In genomic region chr16:32278396-32278795, GRCm38 (mm10) we compare ENCODE assay signal across 9 mouse cellular contexts. TPM values are rescaled to one million over a fixed set of nuclear protein-coding genes. Genes with fewer than 3 reads are reported as not detected.
DNase-seq lines count a peak whose midpoint lies in the region; ATAC-seq lines count a peak whose summit lies in the region.
"Had no signal": no experiment of that assay in that cellular context is flagged by ENCODE, and none has a peak within 500 bp of the region (broad histone marks: within the 10 kb centered on the region; RNA-seq: fewer than 3 reads in every experiment).

No protein-coding gene starts in this region.

- DNase-seq in cerebellum, adult 9-10 months = peak; percentile 25
- no peak for DNase-seq in cerebellum, adult 9-11 months
- peak; percentile 57 for DNase-seq in 3T3-L1 (ENCODE audit: low read depth, low spot score)
- DNase-seq in liver, embryonic 13.5 days = peak; percentile 4
- DNase-seq in embryo, embryonic 10 days (ENCODE audit: low spot score) = no peak
- DNase-seq in adrenal gland, postnatal 14 days = no peak

- H3K27ac ChIP-seq in forebrain, embryonic 12.5 days = peak overlapping the region; percentile 93; the same call in 1 of the 2 replicates
- H3K27ac ChIP-seq in liver, embryonic 13.5 days = peak overlapping the region; percentile 96

- peaks cover 34% of the 10 kb centered on the region for H3K4me1 ChIP-seq in forebrain, embryonic 12.5 days
- H3K4me1 ChIP-seq in liver, embryonic 13.5 days (replicated peaks) = peaks cover 48% of the 10 kb centered on the region

- H3K9ac ChIP-seq in forebrain, embryonic 12.5 days = peak overlapping the region; percentile 92
- peak overlapping the region; percentile 89 for H3K9ac ChIP-seq in liver, embryonic 13.5 days

- H3K4me3 ChIP-seq in forebrain, embryonic 12.5 days (replicated peaks) = peak overlapping the region; percentile 88
- peak overlapping the region; percentile 77 for H3K4me3 ChIP-seq in liver, embryonic 13.5 days (replicated peaks)

- H3K27me3 ChIP-seq in forebrain, embryonic 12.5 days = no peaks in the 10 kb centered on the region
- no peaks in the 10 kb centered on the region for H3K27me3 ChIP-seq in liver, embryonic 13.5 days

- 61% methylated on average over 7 of the region's 7 CpGs for WGBS in forebrain, embryonic 12.5 days
- WGBS in liver, embryonic 13.5 days (ENCODE audit: insufficient replicate concordance) = 20% methylated on average over 7 of the region's 7 CpGs

- ATAC-seq in forebrain, embryonic 12.5 days (ENCODE audit: low FRiP score) = no peak
- ATAC-seq in liver, embryonic 13.5 days (ENCODE audit: low read depth) = no peak
- no peak for ATAC-seq in frontal cortex, adult (ENCODE audit: low TSS enrichment)

- H3K9me3 ChIP-seq in forebrain, embryonic 12.5 days = no peaks in the 10 kb centered on the region
- peaks cover 3% of the 10 kb centered on the region; the same call in 1 of the 2 replicates for H3K9me3 ChIP-seq in liver, embryonic 13.5 days (replicated peaks)

- peaks cover 20% of the 10 kb centered on the region for H3K36me3 ChIP-seq in forebrain, embryonic 12.5 days (replicated peaks)
- H3K36me3 ChIP-seq in liver, embryonic 13.5 days = peaks cover 27% of the 10 kb centered on the region

- peak overlapping the region; percentile 68 for H3K4me2 ChIP-seq in forebrain, embryonic 12.5 days
- peak overlapping the region; percentile 83 for H3K4me2 ChIP-seq in liver, embryonic 13.5 days

RNA-seq across cellular contexts. Expression of gene Rnf168, which starts 1.1 kb away (rescaled TPM):
- 33.6 and 38.4 TPM in 2 replicates for polyA plus RNA-seq in forebrain, embryonic 12.5 days (2016; fragmentation: Nextera tagmentation; extraction: Ambion mirVana)
- polyA plus RNA-seq in liver, embryonic 13.5 days (2015; fragmentation: Nextera tagmentation; extraction: Ambion mirVana) = 17.9 and 19.9 TPM in 2 replicates
- total RNA-seq in adrenal gland, postnatal 14 days (2021) = 22.2 and 22.8 TPM in 2 replicates

RNA-seq across cellular contexts. Expression of gene Smco1, which starts 7.1 kb away (rescaled TPM):
- polyA plus RNA-seq in forebrain, embryonic 12.5 days (2016; fragmentation: Nextera tagmentation; extraction: Ambion mirVana) = not detected in 2 replicates
- not detected in 2 replicates for polyA plus RNA-seq in liver, embryonic 13.5 days (2015; fragmentation: Nextera tagmentation; extraction: Ambion mirVana)
- not detected in 2 replicates for total RNA-seq in adrenal gland, postnatal 14 days (2021)
- polyA plus RNA-seq: large intestine, adult 2 months had no signal

RNA-seq across cellular contexts. Expression of gene Wdr53, which starts 31.4 kb away (rescaled TPM):
- polyA plus RNA-seq in forebrain, embryonic 12.5 days (2016; fragmentation: Nextera tagmentation; extraction: Ambion mirVana) = 16.8 and 17.8 TPM in 2 replicates
- polyA plus RNA-seq in liver, embryonic 13.5 days (2015; fragmentation: Nextera tagmentation; extraction: Ambion mirVana) = 13.0 and 14.3 TPM in 2 replicates
- total RNA-seq in adrenal gland, postnatal 14 days (2021) = 13.9 and 16.7 TPM in 2 replicates

RNA-seq across cellular contexts. Expression of gene Fbxo45, which starts 31.4 kb away (rescaled TPM):
- 14.3 and 25.8 TPM in 2 replicates for polyA plus RNA-seq in forebrain, embryonic 12.5 days (2016; fragmentation: Nextera tagmentation; extraction: Ambion mirVana)
- 5.5 and 5.6 TPM in 2 replicates for polyA plus RNA-seq in liver, embryonic 13.5 days (2015; fragmentation: Nextera tagmentation; extraction: Ambion mirVana)
- 17.6 and 18.4 TPM in 2 replicates for total RNA-seq in adrenal gland, postnatal 14 days (2021)

RNA-seq across cellular contexts. Expression of gene Ubxn7, which starts 53.7 kb away (rescaled TPM):
- polyA plus RNA-seq in forebrain, embryonic 12.5 days (2016; fragmentation: Nextera tagmentation; extraction: Ambion mirVana) = 30.0 and 35.1 TPM in 2 replicates
- polyA plus RNA-seq in liver, embryonic 13.5 days (2015; fragmentation: Nextera tagmentation; extraction: Ambion mirVana) = 9.6 and 10.5 TPM in 2 replicates
- total RNA-seq in adrenal gland, postnatal 14 days (2021) = 50.3 and 55.2 TPM in 2 replicates

Comparison
In these comparisons a context has a peak if more than half of its experiments do, and no peak if none do; other contexts are left out.
1. DNase-seq: peak in cerebellum, adult 9-10 months (single experiment), 3T3-L1 (single experiment) and liver, embryonic 13.5 days (single experiment); none in cerebellum, adult 9-11 months (single experiment), embryo, embryonic 10 days (single experiment) and adrenal gland, postnatal 14 days (single experiment).